Mouse (Mus musculus) CH12.LX (cell line): ENCODE results near the gene Gm20662. TPM values are rescaled to one million over a fixed set of nuclear protein-coding genes. Genes with fewer than 3 reads are reported as not detected.

Experiments
- polyA plus RNA-seq: library from polyadenylated mRNA; unstranded; fragments of >175 nt; gene quantifications from 2 replicates; pipeline ENCODE4 v1.2.1, GENCODE M21; 2012; ENCODE audit warnings: low read depth; ENCODE audit not compliant: insufficient read length
- total RNA-seq, 2 experiments: library from RNA; depleted of rRNA; stranded (reverse); fragments of 300-350 nt in 1 of 2; fragments of >200 nt in 1 of 2; gene quantifications; 2 replicates each; pipeline ENCODE4 v1.2.3; 2012 to 2014

Gene Gm20662
- total and polyA plus RNA-seq, 3 experiments: 0.31 to 1.2 TPM; not detected in 1

Other genes with a start within 250 kb of the Gm20662 start
- gene Rbm5, start 225.4 kb upstream of the Gm20662 start, total RNA-seq (2012; rRNA removed): 67.6 and 74.5 TPM in 2 replicates
- gene Rbm5, start 225.4 kb upstream of the Gm20662 start, total RNA-seq (2014; rRNA removed): 83.6 and 85.3 TPM in 2 replicates
- gene Rbm5, start 225.4 kb upstream of the Gm20662 start, polyA plus RNA-seq: 83.6 and 92.8 TPM in 2 replicates
- gene Rbm6, start 123.1 kb upstream of the Gm20662 start, total RNA-seq (2012; rRNA removed): 39.1 and 42.3 TPM in 2 replicates
- 43.3 and 48.9 TPM in 2 replicates for gene Rbm6, start 123.1 kb upstream of the Gm20662 start, total RNA-seq (2014; rRNA removed)
- 48.8 and 56.6 TPM in 2 replicates for gene Rbm6, start 123.1 kb upstream of the Gm20662 start, polyA plus RNA-seq
- 13.6 and 14.1 TPM in 2 replicates for gene Mon1a, start 108.2 kb upstream of the Gm20662 start, total RNA-seq (2012; rRNA removed)
- 14.5 and 19.5 TPM in 2 replicates for gene Mon1a, start 108.2 kb upstream of the Gm20662 start, total RNA-seq (2014; rRNA removed)
- 11.7 and 15.3 TPM in 2 replicates for gene Mon1a, start 108.2 kb upstream of the Gm20662 start, polyA plus RNA-seq
- gene Mst1r, start 89.5 kb upstream of the Gm20662 start, total RNA-seq (2012; rRNA removed): not detected in 2 replicates
- gene Mst1r, start 89.5 kb upstream of the Gm20662 start, total RNA-seq (2014; rRNA removed): not detected in 2 replicates
- not detected in 2 replicates for gene Mst1r, start 89.5 kb upstream of the Gm20662 start, polyA plus RNA-seq
- not detected in 2 replicates for gene Actl11, start 67.9 kb upstream of the Gm20662 start, total RNA-seq (2012; rRNA removed)
- gene Actl11, start 67.9 kb upstream of the Gm20662 start, total RNA-seq (2014; rRNA removed): not detected in 2 replicates
- not detected in 2 replicates for gene Actl11, start 67.9 kb upstream of the Gm20662 start, polyA plus RNA-seq
- not detected in 2 replicates for gene Camkv, start 60.7 kb upstream of the Gm20662 start, total RNA-seq (2012; rRNA removed)
- not detected in 2 replicates for gene Camkv, start 60.7 kb upstream of the Gm20662 start, total RNA-seq (2014; rRNA removed)
- gene Camkv, start 60.7 kb upstream of the Gm20662 start, polyA plus RNA-seq: not detected in 2 replicates
- 21.6 and 27.0 TPM in 2 replicates for gene Traip, start 46.2 kb upstream of the Gm20662 start, total RNA-seq (2012; rRNA removed)
- 25.0 and 25.6 TPM in 2 replicates for gene Traip, start 46.2 kb upstream of the Gm20662 start, total RNA-seq (2014; rRNA removed)
- gene Traip, start 46.2 kb upstream of the Gm20662 start, polyA plus RNA-seq: 33.0 and 51.4 TPM in 2 replicates
- gene Uba7, start 20.8 kb upstream of the Gm20662 start, total RNA-seq (2012; rRNA removed): 21.3 and 21.7 TPM in 2 replicates
- 25.2 and 26.0 TPM in 2 replicates for gene Uba7, start 20.8 kb upstream of the Gm20662 start, total RNA-seq (2014; rRNA removed)
- gene Uba7, start 20.8 kb upstream of the Gm20662 start, polyA plus RNA-seq: 25.5 and 27.8 TPM in 2 replicates
- not detected in 2 replicates for gene Gm20661, start 13.3 kb upstream of the Gm20662 start, total RNA-seq (2012; rRNA removed)
- not detected in 2 replicates for gene Gm20661, start 13.3 kb upstream of the Gm20662 start, total RNA-seq (2014; rRNA removed)
- 0.29 and 0.41 TPM in 2 replicates for gene Gm20661, start 13.3 kb upstream of the Gm20662 start, polyA plus RNA-seq
- 25.8 and 28.0 TPM in 2 replicates for gene Inka1, start 10.5 kb upstream of the Gm20662 start, total RNA-seq (2012; rRNA removed)
- gene Inka1, start 10.5 kb upstream of the Gm20662 start, total RNA-seq (2014; rRNA removed): 18.9 and 25.2 TPM in 2 replicates
- gene Inka1, start 10.5 kb upstream of the Gm20662 start, polyA plus RNA-seq: 23.5 and 30.2 TPM in 2 replicates
- not detected in 2 replicates for gene Cdhr4, start 3.9 kb upstream of the Gm20662 start, total RNA-seq (2012; rRNA removed)
- gene Cdhr4, start 3.9 kb upstream of the Gm20662 start, total RNA-seq (2014; rRNA removed): 0.35 and 0.82 TPM in 2 replicates
- 0.79 and 2.0 TPM in 2 replicates for gene Cdhr4, start 3.9 kb upstream of the Gm20662 start, polyA plus RNA-seq
- gene Ip6k1, start 6.2 kb downstream of the Gm20662 start, total RNA-seq (2012; rRNA removed): 34.7 and 40.7 TPM in 2 replicates
- 23.3 and 27.1 TPM in 2 replicates for gene Ip6k1, start 6.2 kb downstream of the Gm20662 start, total RNA-seq (2014; rRNA removed)
- 25.6 and 26.0 TPM in 2 replicates for gene Ip6k1, start 6.2 kb downstream of the Gm20662 start, polyA plus RNA-seq
- gene Gmppb, start 52.9 kb downstream of the Gm20662 start, total RNA-seq (2012; rRNA removed): 20.9 and 33.4 TPM in 2 replicates
- gene Gmppb, start 52.9 kb downstream of the Gm20662 start, total RNA-seq (2014; rRNA removed): 17.9 and 18.4 TPM in 2 replicates
- 19.2 and 21.8 TPM in 2 replicates for gene Gmppb, start 52.9 kb downstream of the Gm20662 start, polyA plus RNA-seq
- 2.0 and 3.1 TPM in 2 replicates for gene Amigo3, start 56.8 kb downstream of the Gm20662 start, total RNA-seq (2012; rRNA removed)
- 1.7 and 2.2 TPM in 2 replicates for gene Amigo3, start 56.8 kb downstream of the Gm20662 start, total RNA-seq (2014; rRNA removed)
- 3.3 and 4.4 TPM in 2 replicates for gene Amigo3, start 56.8 kb downstream of the Gm20662 start, polyA plus RNA-seq
- 33.2 and 59.6 TPM in 2 replicates for gene Mst1, start 84.1 kb downstream of the Gm20662 start, total RNA-seq (2012; rRNA removed)
- 16.9 and 19.6 TPM in 2 replicates for gene Mst1, start 84.1 kb downstream of the Gm20662 start, total RNA-seq (2014; rRNA removed)
- gene Mst1, start 84.1 kb downstream of the Gm20662 start, polyA plus RNA-seq: 19.7 and 21.4 TPM in 2 replicates
- gene Rnf123, start 87.0 kb downstream of the Gm20662 start, total RNA-seq (2012; rRNA removed): 28.8 and 32.3 TPM in 2 replicates
- 6.6 and 10.0 TPM in 2 replicates for gene Rnf123, start 87.0 kb downstream of the Gm20662 start, total RNA-seq (2014; rRNA removed)
- 40.4 and 50.0 TPM in 2 replicates for gene Rnf123, start 87.0 kb downstream of the Gm20662 start, polyA plus RNA-seq
- 69.5 and 75.6 TPM in 2 replicates for gene Apeh, start 98.3 kb downstream of the Gm20662 start, total RNA-seq (2012; rRNA removed)
- gene Apeh, start 98.3 kb downstream of the Gm20662 start, total RNA-seq (2014; rRNA removed): 28.8 and 36.2 TPM in 2 replicates
- 53.2 and 66.6 TPM in 2 replicates for gene Apeh, start 98.3 kb downstream of the Gm20662 start, polyA plus RNA-seq
- gene Bsn, start 194.0 kb downstream of the Gm20662 start, total RNA-seq (2012; rRNA removed): 3.6 and 5.6 TPM in 2 replicates
- gene Bsn, start 194.0 kb downstream of the Gm20662 start, total RNA-seq (2014; rRNA removed): 4.0 and 4.4 TPM in 2 replicates
- 6.6 and 7.8 TPM in 2 replicates for gene Bsn, start 194.0 kb downstream of the Gm20662 start, polyA plus RNA-seq